Mouse (Mus musculus) megakaryocyte progenitor cell, adult 5-6 weeks (primary cell): Measurements from ENCODE around the gene Mrpl54. TPM values are rescaled to one million over a fixed set of nuclear protein-coding genes. Genes with fewer than 3 reads are reported as not detected.

Source experiments
- ATAC-seq: replicated peaks from 2 replicates; pipeline ENCODE4 v1.8.0; 2016; ENCODE audit warnings: mild to moderate bottlenecking, moderate TSS enrichment, inconsistent platforms; ENCODE audit not compliant: poor library complexity
- total RNA-seq, 2 experiments: library from RNA; stranded (forward) in 1 of 2; stranded (reverse) in 1 of 2; fragments of 157-497, 149-512 nt in 1 of 2; fragments of 200-1000 nt in 1 of 2; gene quantifications; 2 replicates each; pipeline versions ENCODE4 v1.2.3 to v1.2.4; 2015 to 2017

Mrpl54 gene
- total RNA-seq, 2 experiments from 2014 or later, result 97.1 to 196 TPM

GRCm38 (mm10) chr10:81268056-81268455 is 1.3 kb upstream of the Mrpl54 start:
- peak; percentile 80 for ATAC-seq

GRCm38 (mm10) chr10:81265540-81265939 is 1.2 kb downstream of the Mrpl54 start:
- no peak for ATAC-seq

GRCm38 (mm10) chr10:81261025-81261424 is 5.7 kb downstream of the Mrpl54 start:
- no peak for ATAC-seq

GRCm38 (mm10) chr10:81259225-81259884 is 7.4 kb downstream of the Mrpl54 start:
- no peak for ATAC-seq

GRCm38 (mm10) chr10:81257158-81258039 is 9.3 kb downstream of the Mrpl54 start:
- peak; percentile 40; the same call in 1 of the 2 replicates for ATAC-seq

GRCm38 (mm10) chr10:81254886-81255285 is 11.8 kb downstream of the Mrpl54 start:
- peak; percentile 52 for ATAC-seq

- peak; percentile 33 for ATAC-seq
Observed at GRCm38 (mm10) chr10:81252424-81253419, 14.0 kb downstream of the Mrpl54 start, which contains the start of gene Matk. Gene Matk, plus strand, starts transcription at chr10:81252935.

- ATAC-seq, result no peak
Observed at GRCm38 (mm10) chr10:81249442-81249841, 17.3 kb downstream of the Mrpl54 start.

GRCm38 (mm10) chr10:81247804-81248203 is 18.9 kb downstream of the Mrpl54 start:
- no peak for ATAC-seq

- ATAC-seq, result no peak
Observed at GRCm38 (mm10) chr10:81245166-81245565, 21.6 kb downstream of the Mrpl54 start.

- peak; percentile 94 for ATAC-seq
Observed at GRCm38 (mm10) chr10:81244595-81244994, 22.1 kb downstream of the Mrpl54 start.

- no peak for ATAC-seq
Observed at GRCm38 (mm10) chr10:81244146-81244545, 22.6 kb downstream of the Mrpl54 start.

- no peak for ATAC-seq
Observed at GRCm38 (mm10) chr10:81242021-81242420, 24.7 kb downstream of the Mrpl54 start.

GRCm38 (mm10) chr10:81240876-81241275 is 25.9 kb downstream of the Mrpl54 start:
- peak; percentile 52 for ATAC-seq

- no peak for ATAC-seq
Observed at GRCm38 (mm10) chr10:81238618-81239017, 28.1 kb downstream of the Mrpl54 start.

- ATAC-seq, result no peak
Observed at GRCm38 (mm10) chr10:81236471-81237268, 30.1 kb downstream of the Mrpl54 start.

- ATAC-seq, result no peak
Observed at GRCm38 (mm10) chr10:81234206-81234605, 32.5 kb downstream of the Mrpl54 start.

- ATAC-seq, result no peak
Observed at GRCm38 (mm10) chr10:81233226-81233585, 33.5 kb downstream of the Mrpl54 start.

GRCm38 (mm10) chr10:81232580-81233225 is 34.0 kb downstream of the Mrpl54 start, which contains the start of gene Zfr2:
Gene Zfr2, plus strand, starts transcription at chr10:81233155.
- peak; percentile 97 for ATAC-seq
